Mouse (Mus musculus): ENCODE results near the gene B4galt1. TPM values are rescaled to one million over a fixed set of nuclear protein-coding genes. Genes with fewer than 3 reads are reported as not detected.

Gene B4galt1
- polyA plus RNA-seq, 1 experiment from 2014 or later, result 9.1 TPM

GRCm38 (mm10) chr4:40889252-40889651, 35.4 kb upstream of the B4galt1 start:
- 81% methylated on average over 3 of the region's 3 CpGs for WGBS
- Histone ChIP-seq H3K27me3 (ENCODE audit: control insufficient read depth, insufficient read depth, low read length) (no peaks in the 10 kb centered on the region), H3K4me3 (replicated peaks; ENCODE audit: low read length) (no peak overlapping the region), H3K4me1 (replicated peaks; ENCODE audit: control insufficient read depth, insufficient read depth, low read length) (no peaks in the 10 kb centered on the region), H3K4me2 (replicated peaks) (no peak overlapping the region), H3K27ac (no peak overlapping the region), H3K9me3 (ENCODE audit: control insufficient read depth, low read length) (no peaks in the 10 kb centered on the region), H3K9ac (no peak overlapping the region), H3K36me3 (replicated peaks; ENCODE audit: control insufficient read depth, insufficient read depth) (no peaks in the 10 kb centered on the region)
- ATAC-seq (ENCODE audit: low FRiP score), result no peak
- DNase-seq (ENCODE audit: low spot score), result no peak

- Histone ChIP-seq H3K9ac (no peak overlapping the region), H3K4me2 (replicated peaks) (no peak overlapping the region), H3K36me3 (replicated peaks; ENCODE audit: control insufficient read depth, insufficient read depth) (no peaks in the 10 kb centered on the region), H3K27ac (no peak overlapping the region), H3K27me3 (ENCODE audit: control insufficient read depth, insufficient read depth, low read length) (no peaks in the 10 kb centered on the region), H3K9me3 (ENCODE audit: control insufficient read depth, low read length) (no peaks in the 10 kb centered on the region), H3K4me3 (replicated peaks; ENCODE audit: low read length) (no peak overlapping the region), H3K4me1 (replicated peaks; ENCODE audit: control insufficient read depth, insufficient read depth, low read length) (no peaks in the 10 kb centered on the region)
- ATAC-seq (ENCODE audit: low FRiP score), result no peak
- DNase-seq (ENCODE audit: low spot score), result no peak
- 90% methylated on average over 11 of the region's 11 CpGs for WGBS
These were observed 35.0 kb upstream of the B4galt1 start for GRCm38 (mm10) chr4:40888839-40889238.

- 69% methylated on average over 4 of the region's 4 CpGs for WGBS
- no peak for ATAC-seq (ENCODE audit: low FRiP score)
- H3K27me3 ChIP-seq (ENCODE audit: control insufficient read depth, insufficient read depth, low read length), result no peaks in the 10 kb centered on the region
- no peak for DNase-seq (ENCODE audit: low spot score)
- H3K9ac ChIP-seq, result no peak overlapping the region
- no peaks in the 10 kb centered on the region for H3K4me1 ChIP-seq (replicated peaks; ENCODE audit: control insufficient read depth, insufficient read depth, low read length)
- no peaks in the 10 kb centered on the region for H3K36me3 ChIP-seq (replicated peaks; ENCODE audit: control insufficient read depth, insufficient read depth)
- H3K4me3 ChIP-seq (replicated peaks; ENCODE audit: low read length), result no peak overlapping the region
- H3K9me3 ChIP-seq (ENCODE audit: control insufficient read depth, low read length), result no peaks in the 10 kb centered on the region
- H3K27ac ChIP-seq, result no peak overlapping the region
- H3K4me2 ChIP-seq (replicated peaks), result no peak overlapping the region
These were observed 32.1 kb upstream of the B4galt1 start for GRCm38 (mm10) chr4:40885883-40886282.

- no peaks in the 10 kb centered on the region for H3K36me3 ChIP-seq (replicated peaks; ENCODE audit: control insufficient read depth, insufficient read depth)
- WGBS, result 87% methylated on average over 2 of the region's 2 CpGs
- no peaks in the 10 kb centered on the region for H3K27me3 ChIP-seq (ENCODE audit: control insufficient read depth, insufficient read depth, low read length)
- no peaks in the 10 kb centered on the region for H3K4me1 ChIP-seq (replicated peaks; ENCODE audit: control insufficient read depth, insufficient read depth, low read length)
- no peak overlapping the region for H3K4me3 ChIP-seq (replicated peaks; ENCODE audit: low read length)
- no peak overlapping the region for H3K9ac ChIP-seq
- H3K27ac ChIP-seq, result no peak overlapping the region
- no peak for DNase-seq (ENCODE audit: low spot score)
- no peak for ATAC-seq (ENCODE audit: low FRiP score)
- H3K9me3 ChIP-seq (ENCODE audit: control insufficient read depth, low read length), result no peaks in the 10 kb centered on the region
- H3K4me2 ChIP-seq (replicated peaks), result no peak overlapping the region
These were observed 31.3 kb upstream of the B4galt1 start for GRCm38 (mm10) chr4:40885166-40885525.

- no peaks in the 10 kb centered on the region for H3K9me3 ChIP-seq (ENCODE audit: control insufficient read depth, low read length)
- no peak overlapping the region for H3K4me2 ChIP-seq (replicated peaks)
- no peak for DNase-seq (ENCODE audit: low spot score)
- H3K27ac ChIP-seq, result no peak overlapping the region
- H3K9ac ChIP-seq, result no peak overlapping the region
- H3K4me3 ChIP-seq (replicated peaks; ENCODE audit: low read length), result no peak overlapping the region
- H3K27me3 ChIP-seq (ENCODE audit: control insufficient read depth, insufficient read depth, low read length), result no peaks in the 10 kb centered on the region
- 88% methylated on average over 12 of the region's 12 CpGs for WGBS
- no peak for ATAC-seq (ENCODE audit: low FRiP score)
- H3K36me3 ChIP-seq (replicated peaks; ENCODE audit: control insufficient read depth, insufficient read depth), result no peaks in the 10 kb centered on the region
- no peaks in the 10 kb centered on the region for H3K4me1 ChIP-seq (replicated peaks; ENCODE audit: control insufficient read depth, insufficient read depth, low read length)
These were observed 30.7 kb upstream of the B4galt1 start for GRCm38 (mm10) chr4:40884282-40885165.

GRCm38 (mm10) chr4:40883200-40883599, 29.4 kb upstream of the B4galt1 start:
- Histone ChIP-seq H3K4me2 (replicated peaks) (no peak overlapping the region), H3K27ac (no peak overlapping the region), H3K4me3 (replicated peaks; ENCODE audit: low read length) (no peak overlapping the region), H3K4me1 (replicated peaks; ENCODE audit: control insufficient read depth, insufficient read depth, low read length) (no peaks in the 10 kb centered on the region), H3K36me3 (replicated peaks; ENCODE audit: control insufficient read depth, insufficient read depth) (no peaks in the 10 kb centered on the region), H3K27me3 (ENCODE audit: control insufficient read depth, insufficient read depth, low read length) (no peaks in the 10 kb centered on the region), H3K9me3 (ENCODE audit: control insufficient read depth, low read length) (no peaks in the 10 kb centered on the region), H3K9ac (no peak overlapping the region)
- 86% methylated on average over 10 of the region's 10 CpGs for WGBS
- no peak for DNase-seq (ENCODE audit: low spot score)
- ATAC-seq (ENCODE audit: low FRiP score), result no peak

GRCm38 (mm10) chr4:40877528-40877927, 23.7 kb upstream of the B4galt1 start:
- DNase-seq (ENCODE audit: low spot score) (no peak), ATAC-seq (ENCODE audit: low FRiP score) (no peak)
- Histone ChIP-seq H3K36me3 (replicated peaks; ENCODE audit: control insufficient read depth, insufficient read depth) (no peaks in the 10 kb centered on the region), H3K27me3 (ENCODE audit: control insufficient read depth, insufficient read depth, low read length) (no peaks in the 10 kb centered on the region), H3K27ac (peak overlapping the region; percentile 38; the same call in 1 of the 2 replicates), H3K4me2 (replicated peaks) (no peak overlapping the region), H3K9me3 (ENCODE audit: control insufficient read depth, low read length) (no peaks in the 10 kb centered on the region), H3K4me3 (replicated peaks; ENCODE audit: low read length) (no peak overlapping the region), H3K4me1 (replicated peaks; ENCODE audit: control insufficient read depth, insufficient read depth, low read length) (0 out of 2 replicates have a peak, but pooled peaks cover 3% of the 10 kb centered on the region), H3K9ac (0 out of 2 replicates have a peak overlapping the region, but pooled peaks have one; percentile 7)
- 83% methylated on average over 5 of the region's 5 CpGs for WGBS

- H3K27me3 ChIP-seq (ENCODE audit: control insufficient read depth, insufficient read depth, low read length), result no peaks in the 10 kb centered on the region
- no peak overlapping the region for H3K4me3 ChIP-seq (replicated peaks; ENCODE audit: low read length)
- no peaks in the 10 kb centered on the region for H3K9me3 ChIP-seq (ENCODE audit: control insufficient read depth, low read length)
- DNase-seq (ENCODE audit: low spot score) (peak; percentile 57), ATAC-seq (ENCODE audit: low FRiP score) (peak; percentile 69; the same call in 1 of the 2 replicates)
- no peaks in the 10 kb centered on the region for H3K36me3 ChIP-seq (replicated peaks; ENCODE audit: control insufficient read depth, insufficient read depth)
- peak overlapping the region; percentile 21; the same call in 1 of the 2 replicates for H3K4me2 ChIP-seq (replicated peaks)
- 0 out of 2 replicates have a peak overlapping the region, but pooled peaks have one; percentile 7 for H3K9ac ChIP-seq
- peak overlapping the region; percentile 38; the same call in 1 of the 2 replicates for H3K27ac ChIP-seq
- 0 out of 2 replicates have a peak, but pooled peaks cover 3% of the 10 kb centered on the region for H3K4me1 ChIP-seq (replicated peaks; ENCODE audit: control insufficient read depth, insufficient read depth, low read length)
- 38% methylated on average over 12 of the region's 12 CpGs for WGBS
These were observed 23.1 kb upstream of the B4galt1 start for GRCm38 (mm10) chr4:40876814-40877371.

- H3K4me3 ChIP-seq (replicated peaks; ENCODE audit: low read length), result no peak overlapping the region
- no peak for DNase-seq (ENCODE audit: low spot score)
- H3K27ac ChIP-seq, result no peak overlapping the region
- ATAC-seq (ENCODE audit: low FRiP score), result no peak
- no peaks in the 10 kb centered on the region for H3K36me3 ChIP-seq (replicated peaks; ENCODE audit: control insufficient read depth, insufficient read depth)
- no peak overlapping the region for H3K4me2 ChIP-seq (replicated peaks)
- no peak overlapping the region for H3K9ac ChIP-seq
- no peaks in the 10 kb centered on the region for H3K9me3 ChIP-seq (ENCODE audit: control insufficient read depth, low read length)
- no peaks in the 10 kb centered on the region for H3K27me3 ChIP-seq (ENCODE audit: control insufficient read depth, insufficient read depth, low read length)
- H3K4me1 ChIP-seq (replicated peaks; ENCODE audit: control insufficient read depth, insufficient read depth, low read length), result 0 out of 2 replicates have a peak, but pooled peaks cover 3% of the 10 kb centered on the region
- 86% methylated on average over 20 of the region's 20 CpGs for WGBS
These were observed 22.0 kb upstream of the B4galt1 start for GRCm38 (mm10) chr4:40875842-40876241.

Measured in hindbrain, embryonic 14.5 days (tissue).